Mouse (Mus musculus): ENCODE measurements around the gene Scn8a. TPM values are rescaled to one million over a fixed set of nuclear protein-coding genes. Genes with fewer than 3 reads are reported as not detected.

Gene Scn8a
- polyA plus RNA-seq, 1 experiment from 2014 or later, result 4.9 TPM

GRCm38 (mm10) chr15:101041966-101042365 is 172.3 kb downstream of the Scn8a start:
- no peak for DNase-seq (ENCODE audit: low spot score)
- ATAC-seq (ENCODE audit: low read depth), result no peak
- H3K27me3 ChIP-seq (replicated peaks; ENCODE audit: control insufficient read depth, insufficient read depth, low read length), result peaks cover 47% of the 10 kb centered on the region
- H3K27ac ChIP-seq (replicated peaks; ENCODE audit: low read depth, low read length), result no peak overlapping the region
- no peak overlapping the region for H3K9ac ChIP-seq (ENCODE audit: low read depth, low read length)
- no peak overlapping the region for H3K4me2 ChIP-seq (ENCODE audit: low read depth, low read length)
- WGBS, result 79% methylated on average over 6 of the region's 6 CpGs
- H3K4me1 ChIP-seq (ENCODE audit: control insufficient read depth, insufficient read depth, low read length), result peaks cover 7% of the 10 kb centered on the region; the same call in 1 of the 2 replicates
- no peak overlapping the region for H3K4me3 ChIP-seq (ENCODE audit: low read depth, low read length)
- H3K36me3 ChIP-seq (ENCODE audit: control insufficient read depth, insufficient read depth, low read length), result 0 out of 2 replicates have a peak, but pooled peaks cover 7% of the 10 kb centered on the region
- no peaks in the 10 kb centered on the region for H3K9me3 ChIP-seq (ENCODE audit: control insufficient read depth, low read length)

GRCm38 (mm10) chr15:101042613-101043012 is 173.0 kb downstream of the Scn8a start:
- H3K4me3 ChIP-seq (ENCODE audit: low read depth, low read length), result no peak overlapping the region
- no peak overlapping the region for H3K27ac ChIP-seq (replicated peaks; ENCODE audit: low read depth, low read length)
- H3K36me3 ChIP-seq (ENCODE audit: control insufficient read depth, insufficient read depth, low read length), result 0 out of 2 replicates have a peak, but pooled peaks cover 7% of the 10 kb centered on the region
- H3K9ac ChIP-seq (ENCODE audit: low read depth, low read length), result no peak overlapping the region
- no peak for DNase-seq (ENCODE audit: low spot score)
- H3K4me1 ChIP-seq (ENCODE audit: control insufficient read depth, insufficient read depth, low read length), result peaks cover 10% of the 10 kb centered on the region; the same call in 1 of the 2 replicates
- WGBS, result 27% methylated on average over 6 of the region's 6 CpGs
- H3K9me3 ChIP-seq (ENCODE audit: control insufficient read depth, low read length), result no peaks in the 10 kb centered on the region
- ATAC-seq (ENCODE audit: low read depth), result no peak
- peaks cover 54% of the 10 kb centered on the region for H3K27me3 ChIP-seq (replicated peaks; ENCODE audit: control insufficient read depth, insufficient read depth, low read length)
- no peak overlapping the region for H3K4me2 ChIP-seq (ENCODE audit: low read depth, low read length)

- DNase-seq (ENCODE audit: low spot score) (no peak), ATAC-seq (ENCODE audit: low read depth) (no peak)
- Histone ChIP-seq H3K27me3 (replicated peaks; ENCODE audit: control insufficient read depth, insufficient read depth, low read length) (peaks cover 64% of the 10 kb centered on the region), H3K9ac (ENCODE audit: low read depth, low read length) (no peak overlapping the region), H3K4me3 (ENCODE audit: low read depth, low read length) (no peak overlapping the region), H3K4me1 (ENCODE audit: control insufficient read depth, insufficient read depth, low read length) (peaks cover 10% of the 10 kb centered on the region; the same call in 1 of the 2 replicates), H3K36me3 (ENCODE audit: control insufficient read depth, insufficient read depth, low read length) (0 out of 2 replicates have a peak, but pooled peaks cover 7% of the 10 kb centered on the region), H3K4me2 (ENCODE audit: low read depth, low read length) (no peak overlapping the region), H3K27ac (replicated peaks; ENCODE audit: low read depth, low read length) (no peak overlapping the region), H3K9me3 (ENCODE audit: control insufficient read depth, low read length) (no peaks in the 10 kb centered on the region)
- WGBS, result 33% methylated on average over 6 of the region's 6 CpGs
Observed at GRCm38 (mm10) chr15:101044531-101044930, 174.9 kb downstream of the Scn8a start.

GRCm38 (mm10) chr15:101046039-101046526 is 176.4 kb downstream of the Scn8a start:
- H3K36me3 ChIP-seq (ENCODE audit: control insufficient read depth, insufficient read depth, low read length), result no peaks in the 10 kb centered on the region
- ATAC-seq (ENCODE audit: low read depth) (peak; percentile 23; the same call in 1 of the 2 replicates), DNase-seq (ENCODE audit: low spot score) (no peak)
- peak overlapping the region; percentile 100 for H3K4me2 ChIP-seq (ENCODE audit: low read depth, low read length)
- no peaks in the 10 kb centered on the region for H3K9me3 ChIP-seq (ENCODE audit: control insufficient read depth, low read length)
- peaks cover 10% of the 10 kb centered on the region; the same call in 1 of the 2 replicates for H3K4me1 ChIP-seq (ENCODE audit: control insufficient read depth, insufficient read depth, low read length)
- H3K4me3 ChIP-seq (ENCODE audit: low read depth, low read length), result peak overlapping the region; percentile 55
- no peak overlapping the region for H3K27ac ChIP-seq (replicated peaks; ENCODE audit: low read depth, low read length)
- peaks cover 67% of the 10 kb centered on the region for H3K27me3 ChIP-seq (replicated peaks; ENCODE audit: control insufficient read depth, insufficient read depth, low read length)
- peak overlapping the region; percentile 58 for H3K9ac ChIP-seq (ENCODE audit: low read depth, low read length)
- WGBS, result 3% methylated on average over 27 of the region's 43 CpGs

GRCm38 (mm10) chr15:101046527-101047193 is 177.0 kb downstream of the Scn8a start:
- H3K27ac ChIP-seq (replicated peaks; ENCODE audit: low read depth, low read length), result no peak overlapping the region
- H3K27me3 ChIP-seq (replicated peaks; ENCODE audit: control insufficient read depth, insufficient read depth, low read length), result peaks cover 64% of the 10 kb centered on the region
- WGBS, result under 1% methylated on average over 26 of the region's 77 CpGs
- DNase-seq (ENCODE audit: low spot score) (no peak), ATAC-seq (ENCODE audit: low read depth) (peak; percentile 56)
- H3K36me3 ChIP-seq (ENCODE audit: control insufficient read depth, insufficient read depth, low read length), result no peaks in the 10 kb centered on the region
- H3K4me3 ChIP-seq (ENCODE audit: low read depth, low read length), result peak overlapping the region; percentile 55
- no peaks in the 10 kb centered on the region for H3K9me3 ChIP-seq (ENCODE audit: control insufficient read depth, low read length)
- peaks cover 10% of the 10 kb centered on the region; the same call in 1 of the 2 replicates for H3K4me1 ChIP-seq (ENCODE audit: control insufficient read depth, insufficient read depth, low read length)
- peak overlapping the region; percentile 58 for H3K9ac ChIP-seq (ENCODE audit: low read depth, low read length)
- peak overlapping the region; percentile 100 for H3K4me2 ChIP-seq (ENCODE audit: low read depth, low read length)

GRCm38 (mm10) chr15:101047194-101047555 is 177.5 kb downstream of the Scn8a start, which contains the start of gene Gm47841:
Gene Gm47841, minus strand, starts transcription at chr15:101047397.
- WGBS, result 2% methylated on average over 22 of the region's 23 CpGs
- Histone ChIP-seq H3K9me3 (ENCODE audit: control insufficient read depth, low read length) (no peaks in the 10 kb centered on the region), H3K4me3 (ENCODE audit: low read depth, low read length) (peak within 1 kb of the TSS; percentile 55), H3K36me3 (ENCODE audit: control insufficient read depth, insufficient read depth, low read length) (no peaks in the 10 kb centered on the region), H3K27ac (replicated peaks; ENCODE audit: low read depth, low read length) (no peak within 1 kb of the TSS), H3K4me2 (ENCODE audit: low read depth, low read length) (peak within 1 kb of the TSS; percentile 100), H3K9ac (ENCODE audit: low read depth, low read length) (peak within 1 kb of the TSS; percentile 58), H3K4me1 (ENCODE audit: control insufficient read depth, insufficient read depth, low read length) (peaks cover 10% of the 10 kb centered on the region; the same call in 1 of the 2 replicates), H3K27me3 (replicated peaks; ENCODE audit: control insufficient read depth, insufficient read depth, low read length) (peaks cover 69% of the 10 kb centered on the region)
- DNase-seq (ENCODE audit: low spot score) (no peak), ATAC-seq (ENCODE audit: low read depth) (no peak; the same call in 1 of the 2 replicates)

- Histone ChIP-seq H3K4me1 (ENCODE audit: control insufficient read depth, insufficient read depth, low read length) (peaks cover 15% of the 10 kb centered on the region; the same call in 1 of the 2 replicates), H3K36me3 (ENCODE audit: control insufficient read depth, insufficient read depth, low read length) (no peaks in the 10 kb centered on the region), H3K27me3 (replicated peaks; ENCODE audit: control insufficient read depth, insufficient read depth, low read length) (peaks cover 74% of the 10 kb centered on the region), H3K4me3 (ENCODE audit: low read depth, low read length) (no peak overlapping the region), H3K27ac (replicated peaks; ENCODE audit: low read depth, low read length) (no peak overlapping the region), H3K9ac (ENCODE audit: low read depth, low read length) (no peak overlapping the region), H3K9me3 (ENCODE audit: control insufficient read depth, low read length) (no peaks in the 10 kb centered on the region), H3K4me2 (ENCODE audit: low read depth, low read length) (no peak overlapping the region)
- ATAC-seq (ENCODE audit: low read depth) (no peak), DNase-seq (ENCODE audit: low spot score) (no peak)
- 58% methylated on average over 5 of the region's 5 CpGs for WGBS
Observed at GRCm38 (mm10) chr15:101048338-101048896, 178.8 kb downstream of the Scn8a start.

GRCm38 (mm10) chr15:101051869-101052268 is 182.2 kb downstream of the Scn8a start:
- H3K9ac ChIP-seq (ENCODE audit: low read depth, low read length), result no peak overlapping the region; the same call in 1 of the 2 replicates
- H3K4me2 ChIP-seq (ENCODE audit: low read depth, low read length), result no peak overlapping the region
- H3K4me1 ChIP-seq (ENCODE audit: control insufficient read depth, insufficient read depth, low read length), result peaks cover 9% of the 10 kb centered on the region; the same call in 1 of the 2 replicates
- H3K36me3 ChIP-seq (ENCODE audit: control insufficient read depth, insufficient read depth, low read length), result no peaks in the 10 kb centered on the region
- no peaks in the 10 kb centered on the region for H3K9me3 ChIP-seq (ENCODE audit: control insufficient read depth, low read length)
- H3K27ac ChIP-seq (replicated peaks; ENCODE audit: low read depth, low read length), result no peak overlapping the region
- H3K4me3 ChIP-seq (ENCODE audit: low read depth, low read length), result no peak overlapping the region
- WGBS, result 72% methylated on average over 10 of the region's 10 CpGs
- DNase-seq (ENCODE audit: low spot score), result no peak
- H3K27me3 ChIP-seq (replicated peaks; ENCODE audit: control insufficient read depth, insufficient read depth, low read length), result peaks cover 55% of the 10 kb centered on the region
- ATAC-seq (ENCODE audit: low read depth), result no peak
